Mouse (Mus musculus): ENCODE results near the gene Plcd1.

Gene Plcd1

GRCm38 (mm10) chr9:119093419-119094295 lies at the start of gene Plcd1:
Gene Plcd1, minus strand, starts transcription at chr9:119093502.
- DNase-seq (ENCODE audit: low spot score in 2 of 2): peak; percentile 77 to 91

- DNase-seq (ENCODE audit: low spot score in 2 of 2): no peak
These were observed 48.8 kb upstream of the Plcd1 start for GRCm38 (mm10) chr9:119142066-119142465.

GRCm38 (mm10) chr9:119138836-119139235 lies 45.5 kb upstream of the Plcd1 start:
- DNase-seq (ENCODE audit: low spot score in 2 of 2): no peak

GRCm38 (mm10) chr9:119130692-119131091 lies 37.4 kb upstream of the Plcd1 start:
- DNase-seq (ENCODE audit: low spot score in 2 of 2): no peak

GRCm38 (mm10) chr9:119128436-119129181 lies 35.3 kb upstream of the Plcd1 start:
- DNase-seq (ENCODE audit: low spot score in 2 of 2): no peak

GRCm38 (mm10) chr9:119122596-119123369 lies 29.5 kb upstream of the Plcd1 start:
- no peak for DNase-seq (ENCODE audit: low spot score in 2 of 2)

- DNase-seq (ENCODE audit: low spot score in 2 of 2): no peak
These were observed 26.9 kb upstream of the Plcd1 start for GRCm38 (mm10) chr9:119120168-119120560.

- DNase-seq (ENCODE audit: low spot score in 2 of 2): no peak
These were observed 26.3 kb upstream of the Plcd1 start for GRCm38 (mm10) chr9:119119409-119120167.

GRCm38 (mm10) chr9:119114911-119115310 lies 21.6 kb upstream of the Plcd1 start:
- no peak for DNase-seq (ENCODE audit: low spot score in 2 of 2)

GRCm38 (mm10) chr9:119110640-119111039 lies 17.3 kb upstream of the Plcd1 start:
- DNase-seq (ENCODE audit: low spot score in 2 of 2): no peak

- no peak for DNase-seq (ENCODE audit: low spot score in 2 of 2)
These were observed 16.5 kb upstream of the Plcd1 start for GRCm38 (mm10) chr9:119109685-119110353.

GRCm38 (mm10) chr9:119107566-119107965 lies 14.3 kb upstream of the Plcd1 start:
- DNase-seq (ENCODE audit: low spot score in 2 of 2): no peak

GRCm38 (mm10) chr9:119102783-119103113 lies 9.4 kb upstream of the Plcd1 start:
- no peak for DNase-seq (ENCODE audit: low spot score in 2 of 2)

- DNase-seq (ENCODE audit: low spot score in 2 of 2): peak; percentile 53 to 72
These were observed 8.9 kb upstream of the Plcd1 start, which contains the start of gene Dlec1 for GRCm38 (mm10) chr9:119101992-119102782. Gene Dlec1, plus strand, starts transcription at chr9:119102478.

- DNase-seq (ENCODE audit: low spot score in 2 of 2): no peak
These were observed 7.0 kb upstream of the Plcd1 start for GRCm38 (mm10) chr9:119100177-119100898.

GRCm38 (mm10) chr9:119094462-119095109 lies 1.3 kb upstream of the Plcd1 start:
- DNase-seq (ENCODE audit: low spot score in 2 of 2): no peak

- DNase-seq (ENCODE audit: low spot score in 2 of 2): peak; percentile 55 to 65
These were observed 556 bp downstream of the Plcd1 start for GRCm38 (mm10) chr9:119092473-119093418.
